Mouse (Mus musculus) heart, postnatal 0 days (tissue): ENCODE data around the gene Ear6. TPM values are rescaled to one million over a fixed set of nuclear protein-coding genes. Genes with fewer than 3 reads are reported as not detected.

ENCODE experiments used
- ATAC-seq: fragments of 200-750 bp; cut with Nextera tagmentation; 2 replicates; pipeline ENCODE4 v1.8.0; 2017; ENCODE audit warnings: low read depth, moderate number of reproducible peaks, moderate library complexity; ENCODE audit not compliant: insufficient read depth
- DNase-seq: peaks from one replicate; pipeline ENCODE4 v3.0.0-alpha.2; 2016; ENCODE audit warnings: low spot score
- H3K27ac ChIP-seq: fragments of 300-500 bp; sonication (generic); 2 replicates; pipeline ENCODE4 v1.5.1; 2014; ENCODE audit warnings: low read depth, mild to moderate bottlenecking
- H3K27me3 ChIP-seq: fragments of 300-500 bp; sonication (generic); 2 replicates; pipeline ENCODE4 v1.6.1; 2014; ENCODE audit warnings: low read length, mixed read lengths; ENCODE audit not compliant: control insufficient read depth, insufficient read depth
- H3K36me3 ChIP-seq: fragments of 300-500 bp; sonication (generic); replicated peaks from 2 replicates; pipeline ENCODE4 v1.6.1; 2014; ENCODE audit warnings: low read length, mixed read lengths; ENCODE audit not compliant: control insufficient read depth, insufficient read depth
- H3K4me1 ChIP-seq: fragments of 300-500 bp; sonication (generic); 2 replicates; pipeline ENCODE4 v1.6.1; 2014; ENCODE audit warnings: antibody characterized with exemption; ENCODE audit not compliant: control insufficient read depth, insufficient read depth
- H3K4me2 ChIP-seq: fragments of 300-500 bp; sonication (generic); 2 replicates; pipeline ENCODE4 v1.6.1; 2014; ENCODE audit warnings: low read depth, mild to moderate bottlenecking, low read length, moderate library complexity
- H3K4me3 ChIP-seq: fragments of 300-500 bp; sonication (generic); 2 replicates; pipeline ENCODE4 v1.5.1; 2014; ENCODE audit warnings: low read depth, low read length
- H3K9ac ChIP-seq: fragments of 300-500 bp; sonication (generic); replicated peaks from 2 replicates; pipeline ENCODE4 v1.6.1; 2014; ENCODE audit warnings: low read depth, low read length, mixed read lengths
- H3K9me3 ChIP-seq: fragments of 300-500 bp; sonication (generic); replicated peaks from 2 replicates; pipeline ENCODE4 v1.6.1; 2016; ENCODE audit warnings: low read length; ENCODE audit not compliant: control insufficient read depth
- CTCF ChIP-seq: IDR thresholded peaks from 2 replicates; pipeline ENCODE4 v1.5.1; 2016; ENCODE audit warnings: antibody characterized with exemption, control low read depth, low read depth
- EP300 ChIP-seq: IDR thresholded peaks from 2 replicates; pipeline ENCODE4 v1.6.1; 2016; ENCODE audit warnings: antibody characterized with exemption, low read depth
- WGBS: fragments of 180-500 bp; shearing (Covaris S2); extraction: QIAGEN DNeasy Blood & Tissue Kit; methylation state at CpG from one replicate; pipeline ENCODE4 v1.1.7; 2014; 5-methylcytosine and 5-hydroxymethylcytosine counted together
- microRNA-seq: library from miRNA; unstranded; fragments of <30 nt; microRNA quantifications from one replicate; pipeline ENCODE4, GENCODE M21; 2016
- polyA plus RNA-seq: library from polyadenylated mRNA; unstranded; fragments of >200 nt; fragmentation: Nextera tagmentation; extraction: Ambion mirVana; gene quantifications from 2 replicates; pipeline ENCODE4 v1.2.1, GENCODE M21; 2015
- total RNA-seq: library from RNA; depleted of rRNA; stranded (reverse); fragments of >200 nt; gene quantifications from 2 replicates; pipeline ENCODE4 v1.2.3, GENCODE M21; 2014; ENCODE audit warnings: low replicate concordance; rRNA removed

The Ear6 gene
- total and polyA plus RNA-seq, 2 experiments from 2014 or later, result not detected

DNA sequence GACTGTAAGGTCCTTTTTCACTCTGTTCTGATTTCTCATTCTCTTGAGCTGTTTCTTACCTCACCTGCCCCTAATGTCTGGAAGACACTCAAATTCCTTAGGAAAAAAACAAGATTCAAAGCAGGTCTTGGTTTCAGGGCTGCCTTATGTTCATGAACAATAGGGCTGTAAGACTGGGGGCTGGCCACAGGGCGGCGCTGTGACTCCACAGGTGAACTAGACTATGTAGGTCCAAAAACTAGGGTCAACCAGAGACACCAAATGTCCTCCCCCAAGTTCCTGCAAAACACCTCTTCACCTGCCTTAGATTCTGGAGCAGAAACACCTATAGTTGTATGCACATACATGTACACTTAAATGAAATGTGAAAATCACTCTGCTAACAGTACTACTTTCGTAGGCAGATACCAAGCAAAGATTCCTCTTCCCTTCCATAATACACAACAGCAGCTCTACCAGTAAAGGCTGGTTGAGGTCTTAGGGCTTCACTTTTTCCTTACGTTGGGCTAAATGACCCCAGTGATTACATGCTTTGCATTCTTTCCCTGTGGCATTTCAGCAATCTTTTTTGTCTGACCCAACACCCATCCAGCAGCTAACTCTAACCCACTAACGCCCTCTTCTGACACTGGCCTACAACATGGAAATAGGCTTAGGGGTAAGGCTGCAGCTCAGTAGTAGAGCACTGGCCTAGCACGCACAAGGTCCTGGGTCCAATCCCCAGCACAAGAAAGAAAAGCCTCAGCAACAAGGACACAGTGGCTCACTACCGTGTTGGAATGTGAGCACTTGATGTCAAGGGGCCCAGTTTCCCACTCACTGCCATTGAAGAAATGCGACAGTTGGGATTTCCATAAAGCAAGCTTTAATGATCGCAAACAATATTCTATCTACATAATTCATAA lies 49.6 kb downstream of the Ear6 start:
- H3K9ac ChIP-seq, result no peak overlapping the region
- ATAC-seq (peak; percentile 78), DNase-seq (peak; percentile 74)
- H3K9me3 ChIP-seq, result no peaks in the 10 kb centered on the region
- H3K4me1 ChIP-seq, result no peaks in the 10 kb centered on the region
- no peak overlapping the region for H3K4me2 ChIP-seq
- H3K4me3 ChIP-seq, result no peak overlapping the region
- no peak overlapping the region for H3K27ac ChIP-seq
- H3K36me3 ChIP-seq, result peaks cover 29% of the 10 kb centered on the region
- no peaks in the 10 kb centered on the region for H3K27me3 ChIP-seq
- 42% methylated on average over 9 of the region's 9 CpGs for WGBS
- TF ChIP-seq EP300 (no peak), CTCF (peak; percentile 93)

DNA sequence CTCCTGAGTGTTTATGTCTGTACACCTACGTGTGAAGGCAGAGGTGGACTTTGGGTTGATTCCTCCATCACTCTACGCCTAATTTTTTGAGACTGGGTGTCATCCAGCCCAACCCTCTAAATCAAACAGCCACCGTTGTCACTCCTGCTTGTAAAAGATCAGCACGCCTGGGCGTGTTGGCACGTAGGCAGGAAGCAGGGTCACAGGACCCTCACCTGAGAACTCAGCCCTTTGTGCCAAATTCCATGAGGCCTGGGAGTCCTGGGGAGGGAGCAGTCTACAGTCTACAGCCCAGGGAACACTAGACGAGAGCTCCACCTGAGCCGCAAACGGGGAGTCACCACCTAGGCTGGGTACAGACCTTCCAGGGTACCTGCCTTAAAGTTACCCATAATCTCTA lies 50.3 kb downstream of the Ear6 start:
- no peak overlapping the region for H3K4me3 ChIP-seq
- no peak overlapping the region for H3K27ac ChIP-seq
- H3K9me3 ChIP-seq, result no peaks in the 10 kb centered on the region
- no peaks in the 10 kb centered on the region for H3K4me1 ChIP-seq
- DNase-seq (no peak), ATAC-seq (no peak)
- 77% methylated on average over 9 of the region's 9 CpGs for WGBS
- no peak overlapping the region for H3K9ac ChIP-seq
- TF ChIP-seq EP300 (no peak), CTCF (no peak)
- no peaks in the 10 kb centered on the region for H3K27me3 ChIP-seq
- H3K36me3 ChIP-seq, result peaks cover 36% of the 10 kb centered on the region
- H3K4me2 ChIP-seq, result no peak overlapping the region

Small RNA genes lying within 50 kb of the gene (microRNA-seq; reads per million reads assigned to microRNA genes)
- gene Gm27375, result not detected

Other genes with a start within 250 kb of the Ear6 start
- not detected in 2 replicates for gene Gm17078, start 242.4 kb upstream of the Ear6 start, total RNA-seq
- not detected in 2 replicates for gene Gm17078, start 242.4 kb upstream of the Ear6 start, polyA plus RNA-seq
- gene Gm4181, start 218.0 kb upstream of the Ear6 start, total RNA-seq, result not detected in 2 replicates
- gene Gm4181, start 218.0 kb upstream of the Ear6 start, polyA plus RNA-seq, result not detected in 2 replicates
- gene Gm17079, start 158.2 kb upstream of the Ear6 start, total RNA-seq, result not detected in 2 replicates
- gene Gm17079, start 158.2 kb upstream of the Ear6 start, polyA plus RNA-seq, result not detected in 2 replicates
- not detected in 2 replicates for gene Gm5800, start 136.5 kb upstream of the Ear6 start, total RNA-seq
- gene Gm5800, start 136.5 kb upstream of the Ear6 start, polyA plus RNA-seq, result not detected in 2 replicates
- gene Ang4, start 80.1 kb upstream of the Ear6 start, total RNA-seq, result not detected in 2 replicates
- gene Ang4, start 80.1 kb upstream of the Ear6 start, polyA plus RNA-seq, result not detected in 2 replicates
- not detected in 2 replicates for gene AY358078, start 53.7 kb upstream of the Ear6 start, total RNA-seq
- not detected in 2 replicates for gene AY358078, start 53.7 kb upstream of the Ear6 start, polyA plus RNA-seq
- gene Mettl17, start 31.1 kb downstream of the Ear6 start, total RNA-seq, result 21.6 and 57.0 TPM in 2 replicates
- gene Mettl17, start 31.1 kb downstream of the Ear6 start, polyA plus RNA-seq, result 27.2 and 37.7 TPM in 2 replicates
- gene Slc39a2, start 39.2 kb downstream of the Ear6 start, total RNA-seq, result not detected in 2 replicates
- 0.15 and 0.26 TPM in 2 replicates for gene Slc39a2, start 39.2 kb downstream of the Ear6 start, polyA plus RNA-seq
- 785 and 1,158 TPM in 2 replicates for gene Ndrg2, start 60.5 kb downstream of the Ear6 start, total RNA-seq
- 581 and 591 TPM in 2 replicates for gene Ndrg2, start 60.5 kb downstream of the Ear6 start, polyA plus RNA-seq
- gene Tppp2, start 64.7 kb downstream of the Ear6 start, total RNA-seq, result not detected in 2 replicates
- not detected in 2 replicates for gene Tppp2, start 64.7 kb downstream of the Ear6 start, polyA plus RNA-seq
- gene Rnase13, start 69.1 kb downstream of the Ear6 start, total RNA-seq, result not detected in 2 replicates
- gene Rnase13, start 69.1 kb downstream of the Ear6 start, polyA plus RNA-seq, result not detected in 2 replicates
- gene Arhgef40, start 131.0 kb downstream of the Ear6 start, total RNA-seq, result 35.4 and 36.4 TPM in 2 replicates
- gene Arhgef40, start 131.0 kb downstream of the Ear6 start, polyA plus RNA-seq, result 26.9 and 27.6 TPM in 2 replicates
- gene Tmem253, start 162.0 kb downstream of the Ear6 start, total RNA-seq, result 0.57 TPM in 1 of 2 replicates, not detected in the other
- 0.18 and 1.0 TPM in 2 replicates for gene Tmem253, start 162.0 kb downstream of the Ear6 start, polyA plus RNA-seq
- 41.2 and 51.6 TPM in 2 replicates for gene Zfp219, start 167.0 kb downstream of the Ear6 start, total RNA-seq
- 12.7 and 13.9 TPM in 2 replicates for gene Zfp219, start 167.0 kb downstream of the Ear6 start, polyA plus RNA-seq
- not detected in 2 replicates for gene Olfr221, start 188.8 kb downstream of the Ear6 start, total RNA-seq
- gene Olfr221, start 188.8 kb downstream of the Ear6 start, polyA plus RNA-seq, result not detected in 2 replicates